Mouse (Mus musculus) lung, postnatal 0 days (tissue): ENCODE results near the gene Trim7.
"Not testable (repeated sequence)": the region's sequence is repeated elsewhere in the genome, so short reads cannot be mapped to it uniquely, and the experiment has no call there.

Experiments used
- CTCF ChIP-seq: IDR thresholded peaks from 2 replicates; pipeline ENCODE4 v1.5.1; 2016; ENCODE audit warnings: antibody characterized with exemption, mild to moderate bottlenecking
- EP300 ChIP-seq: IDR thresholded peaks from 2 replicates; pipeline ENCODE4 v1.6.1; 2016; ENCODE audit warnings: antibody characterized with exemption, mild to moderate bottlenecking, control low read depth

- TF ChIP-seq CTCF, EP300: not testable (repeated sequence)
Measured at GRCm38 (mm10) chr11:48875343-48875837, 49.5 kb downstream of the Trim7 start.
